Mouse (Mus musculus): ENCODE results near the gene Nfx1. TPM values are rescaled to one million over a fixed set of nuclear protein-coding genes. Genes with fewer than 3 reads are reported as not detected.
"Not testable (repeated sequence)": the region's sequence is repeated elsewhere in the genome, so short reads cannot be mapped to it uniquely, and the experiment has no call there.

Nfx1 gene
- polyA plus RNA-seq (2016; fragmentation: Nextera tagmentation; extraction: Ambion mirVana) = 104 and 109 TPM in 2 replicates

GRCm38 (mm10) chr4:40970842-40971701 lies at the start of gene Nfx1:
Gene Nfx1 (plus strand): TSS chr4:40970906.
- H3K27ac ChIP-seq = peak within 1 kb of the TSS; percentile 90
- H3K9ac ChIP-seq = peak within 1 kb of the TSS; percentile 94
- no peaks in the 10 kb centered on the region for H3K9me3 ChIP-seq
- H3K4me2 ChIP-seq = peak within 1 kb of the TSS; percentile 76
- H3K36me3 ChIP-seq (replicated peaks) = peaks cover 18% of the 10 kb centered on the region
- H3K4me1 ChIP-seq = peaks cover 19% of the 10 kb centered on the region
- peak; percentile 97 for ATAC-seq (ENCODE audit: low FRiP score)
- no peaks in the 10 kb centered on the region for H3K27me3 ChIP-seq
- H3K4me3 ChIP-seq (replicated peaks) = peak within 1 kb of the TSS; percentile 97
- WGBS = under 1% methylated on average over 77 of the region's 85 CpGs

GRCm38 (mm10) chr4:40921288-40921687 lies 49.4 kb upstream of the Nfx1 start:
- Histone ChIP-seq H3K4me2 (no peak overlapping the region), H3K27ac (no peak overlapping the region), H3K36me3 (replicated peaks) (no peaks in the 10 kb centered on the region), H3K4me3 (replicated peaks) (no peak overlapping the region), H3K9me3 (no peaks in the 10 kb centered on the region; the same call in 1 of the 2 replicates), H3K4me1 (no peaks in the 10 kb centered on the region), H3K9ac (no peak overlapping the region), H3K27me3 (no peaks in the 10 kb centered on the region)
- ATAC-seq (ENCODE audit: low FRiP score) = no peak
- WGBS = 80% methylated on average over 3 of the region's 3 CpGs

DNA sequence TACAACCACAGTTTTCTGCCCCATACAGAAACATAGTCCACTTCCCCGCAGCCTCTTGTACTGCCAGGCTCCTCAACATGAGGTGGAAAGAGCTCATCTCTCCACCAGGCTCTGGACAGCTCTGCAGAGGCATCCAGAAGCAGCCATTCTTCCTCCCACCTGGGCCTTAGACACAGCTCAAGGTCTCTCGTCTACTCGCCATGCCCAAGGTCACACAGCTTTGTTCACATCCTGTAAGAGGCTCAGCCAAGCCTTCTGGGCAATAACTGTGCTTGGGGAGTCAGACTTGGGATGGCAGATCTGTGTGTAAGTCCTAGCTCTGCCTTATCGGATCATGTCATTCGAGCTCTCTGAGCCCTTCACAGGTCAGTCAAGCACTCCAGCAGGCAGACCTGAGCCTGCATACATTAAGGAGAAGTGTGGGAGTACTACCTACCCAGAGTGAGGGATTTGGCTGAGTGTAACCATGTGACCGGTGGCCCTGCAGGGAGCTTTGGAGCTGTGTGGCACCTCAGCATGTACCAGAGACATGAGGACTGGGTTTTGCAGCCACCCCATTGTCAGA lies 47.5 kb upstream of the Nfx1 start:
- no peak overlapping the region for H3K9ac ChIP-seq
- WGBS = 81% methylated on average over 6 of the region's 6 CpGs
- no peaks in the 10 kb centered on the region for H3K4me1 ChIP-seq
- no peak overlapping the region for H3K4me2 ChIP-seq
- no peak overlapping the region for H3K27ac ChIP-seq
- no peak overlapping the region for H3K4me3 ChIP-seq (replicated peaks)
- no peak for ATAC-seq (ENCODE audit: low FRiP score)
- H3K9me3 ChIP-seq = no peaks in the 10 kb centered on the region; the same call in 1 of the 2 replicates
- H3K36me3 ChIP-seq (replicated peaks) = no peaks in the 10 kb centered on the region
- H3K27me3 ChIP-seq = no peaks in the 10 kb centered on the region

DNA sequence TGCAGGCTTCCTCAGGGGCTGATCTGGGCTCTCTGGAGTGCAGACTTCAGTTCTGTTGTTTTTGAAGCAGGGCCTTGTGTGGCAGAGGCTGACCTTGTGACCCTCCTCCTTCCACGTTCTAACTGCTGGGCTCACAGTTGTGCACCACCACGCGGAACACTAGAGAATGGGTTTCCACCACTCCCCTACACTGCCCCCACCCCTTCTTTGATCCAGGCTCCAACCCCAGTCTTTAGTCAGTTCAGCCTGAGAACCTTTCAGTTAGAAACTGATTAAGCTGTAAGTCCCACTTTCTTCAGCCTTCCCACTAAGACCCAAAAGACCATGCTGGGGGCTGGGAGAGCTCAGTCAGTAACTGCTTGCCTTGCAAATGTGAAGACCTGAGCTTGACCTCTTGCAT lies 45.1 kb upstream of the Nfx1 start:
- H3K9ac ChIP-seq = no peak overlapping the region
- H3K27ac ChIP-seq = no peak overlapping the region
- no peak overlapping the region for H3K4me3 ChIP-seq (replicated peaks)
- no peaks in the 10 kb centered on the region for H3K27me3 ChIP-seq
- 41% methylated on average over 3 of the region's 3 CpGs for WGBS
- no peaks in the 10 kb centered on the region for H3K4me1 ChIP-seq
- no peak overlapping the region for H3K4me2 ChIP-seq
- ATAC-seq (ENCODE audit: low FRiP score) = no peak
- no peaks in the 10 kb centered on the region for H3K36me3 ChIP-seq (replicated peaks)
- H3K9me3 ChIP-seq = no peaks in the 10 kb centered on the region

- ATAC-seq (ENCODE audit: low FRiP score) = no peak
- 89% methylated on average over 7 of the region's 7 CpGs for WGBS
- H3K9ac ChIP-seq = no peak overlapping the region
These were observed 41.7 kb upstream of the Nfx1 start for GRCm38 (mm10) chr4:40929046-40929445.

DNA sequence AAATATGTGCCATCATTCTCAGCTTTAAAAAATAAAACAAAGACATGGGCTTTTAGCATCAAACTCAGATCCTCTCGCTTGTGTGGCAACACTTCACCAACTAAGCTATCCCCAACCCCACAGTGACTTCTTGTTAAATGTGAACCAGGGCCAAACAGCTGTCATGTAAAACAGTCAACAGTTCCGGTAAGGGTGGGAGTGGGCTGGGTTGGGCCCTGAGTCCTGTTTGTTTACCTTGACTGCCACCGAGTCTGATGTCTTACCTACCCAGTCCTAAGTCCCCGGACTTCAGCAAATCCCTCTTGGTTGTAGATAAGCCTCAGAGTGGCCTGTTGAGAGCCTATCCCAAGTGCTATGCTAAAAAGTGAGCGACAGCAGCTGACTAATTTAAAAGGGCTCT lies 37.0 kb upstream of the Nfx1 start:
- no peaks in the 10 kb centered on the region for H3K4me1 ChIP-seq
- no peaks in the 10 kb centered on the region for H3K27me3 ChIP-seq
- peaks cover 66% of the 10 kb centered on the region for H3K36me3 ChIP-seq (replicated peaks)
- no peak overlapping the region for H3K27ac ChIP-seq
- H3K9ac ChIP-seq = no peak overlapping the region
- no peak for ATAC-seq (ENCODE audit: low FRiP score)
- no peaks in the 10 kb centered on the region for H3K9me3 ChIP-seq
- 94% methylated on average over 5 of the region's 5 CpGs for WGBS
- no peak overlapping the region for H3K4me2 ChIP-seq
- no peak overlapping the region for H3K4me3 ChIP-seq (replicated peaks)

More at GRCm38 (mm10) chr4:40929046-40929445, 41.7 kb upstream of the Nfx1 start:
- H3K9me3 ChIP-seq = no peaks in the 10 kb centered on the region
- no peaks in the 10 kb centered on the region for H3K27me3 ChIP-seq
- peaks cover 24% of the 10 kb centered on the region for H3K36me3 ChIP-seq (replicated peaks)
- no peaks in the 10 kb centered on the region for H3K4me1 ChIP-seq
- no peak overlapping the region for H3K4me2 ChIP-seq
- no peak overlapping the region for H3K4me3 ChIP-seq (replicated peaks)
- H3K27ac ChIP-seq = no peak overlapping the region

DNA sequence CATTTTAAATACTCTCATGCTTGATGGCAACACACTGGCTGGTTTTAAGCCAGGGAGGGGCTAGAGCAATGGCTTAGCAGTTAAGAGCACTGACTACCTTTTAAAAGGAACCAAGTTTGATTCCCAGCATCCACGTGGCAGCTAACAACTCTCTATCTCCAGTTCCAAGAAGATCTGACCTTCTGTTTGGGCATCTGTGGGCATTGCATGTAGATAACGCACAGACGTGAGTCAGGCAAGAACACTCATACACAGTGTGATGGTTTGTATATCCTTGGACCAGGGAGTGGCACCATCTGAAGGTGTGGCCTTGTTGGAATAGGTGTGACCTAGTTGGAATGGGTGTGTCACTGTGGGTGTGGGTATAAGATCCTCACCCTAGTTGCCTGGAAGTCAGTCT lies 36.3 kb upstream of the Nfx1 start:
- WGBS = 92% methylated on average over 3 of the region's 3 CpGs
- not testable (repeated sequence) for H3K4me1 ChIP-seq; H3K9ac ChIP-seq; H3K9me3 ChIP-seq; H3K27me3 ChIP-seq; H3K27ac ChIP-seq; H3K4me3 ChIP-seq (replicated peaks); H3K4me2 ChIP-seq; ATAC-seq (ENCODE audit: low FRiP score)
- H3K36me3 ChIP-seq (replicated peaks) = peaks cover 72% of the 10 kb centered on the region

DNA sequence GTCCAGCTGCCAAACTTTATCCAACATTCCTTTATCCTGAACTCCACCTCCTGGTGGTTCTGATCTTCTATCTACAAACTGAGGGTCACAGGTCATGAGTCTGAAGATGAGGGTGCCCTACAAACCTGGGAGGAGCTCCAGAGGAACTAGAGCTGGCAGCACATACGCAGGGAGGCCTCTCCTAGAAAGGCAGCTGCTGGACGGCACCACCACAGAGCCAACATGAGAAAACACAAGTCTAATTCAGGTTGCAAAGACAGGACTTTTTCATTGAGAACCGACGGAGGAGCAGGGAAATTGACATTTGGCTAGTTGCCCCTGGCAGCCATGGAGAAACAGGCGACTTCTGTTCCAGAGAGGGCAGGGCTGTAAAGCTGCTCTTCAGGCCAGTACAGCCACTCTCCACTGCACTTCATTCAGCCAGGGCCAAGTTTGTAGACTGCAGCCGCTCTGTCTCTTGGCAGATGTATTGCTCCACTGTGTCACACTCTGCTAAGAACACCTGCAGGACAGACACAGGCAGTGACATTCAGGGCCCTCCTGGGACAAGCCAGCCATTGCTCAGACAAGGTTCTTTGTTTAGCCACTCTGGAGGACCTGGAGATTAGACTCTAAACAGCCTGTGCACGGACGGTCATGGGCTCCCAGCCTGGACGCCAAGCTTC lies 34.4 kb upstream of the Nfx1 start:
- H3K27me3 ChIP-seq = no peaks in the 10 kb centered on the region
- H3K9ac ChIP-seq = no peak overlapping the region
- H3K4me3 ChIP-seq (replicated peaks) = no peak overlapping the region
- H3K36me3 ChIP-seq (replicated peaks) = peaks cover 92% of the 10 kb centered on the region
- H3K27ac ChIP-seq = no peak overlapping the region
- WGBS = 88% methylated on average over 9 of the region's 9 CpGs
- no peak for ATAC-seq (ENCODE audit: low FRiP score)
- no peaks in the 10 kb centered on the region for H3K4me1 ChIP-seq
- H3K9me3 ChIP-seq = 0 out of 2 replicates have a peak, but pooled peaks cover 6% of the 10 kb centered on the region
- no peak overlapping the region for H3K4me2 ChIP-seq

DNA sequence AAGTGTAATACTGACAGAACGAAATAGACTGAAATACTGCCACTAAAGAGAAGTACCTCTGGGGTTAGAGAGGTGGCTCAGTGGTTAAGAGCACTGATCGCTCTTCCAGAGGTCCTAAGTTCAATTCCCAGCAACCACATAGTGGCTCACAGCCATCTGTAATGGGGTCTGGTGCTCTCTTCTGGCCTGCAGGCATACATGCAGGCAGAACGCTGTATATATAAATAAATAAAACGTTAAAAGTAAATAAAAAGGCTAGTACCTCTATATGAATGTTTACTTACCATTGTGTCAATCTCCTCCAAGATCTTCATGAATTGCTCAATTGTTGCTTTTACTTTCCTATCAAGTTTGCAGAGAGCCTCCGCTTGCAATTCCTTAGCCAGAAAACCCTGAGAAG lies 31.9 kb upstream of the Nfx1 start:
- no peak overlapping the region for H3K9ac ChIP-seq
- 97% methylated on average over 5 of the region's 5 CpGs for WGBS
- H3K27ac ChIP-seq = no peak overlapping the region
- H3K4me3 ChIP-seq (replicated peaks) = no peak overlapping the region
- H3K36me3 ChIP-seq (replicated peaks) = peaks cover 95% of the 10 kb centered on the region
- H3K9me3 ChIP-seq = 0 out of 2 replicates have a peak, but pooled peaks cover 6% of the 10 kb centered on the region
- H3K4me1 ChIP-seq = no peaks in the 10 kb centered on the region
- no peaks in the 10 kb centered on the region for H3K27me3 ChIP-seq
- ATAC-seq (ENCODE audit: low FRiP score) = no peak
- no peak overlapping the region for H3K4me2 ChIP-seq

- Histone ChIP-seq H3K9ac (no peak overlapping the region), H3K27ac (no peak overlapping the region), H3K9me3 (0 out of 2 replicates have a peak, but pooled peaks cover 6% of the 10 kb centered on the region), H3K4me3 (replicated peaks) (no peak overlapping the region), H3K36me3 (replicated peaks) (peaks cover 72% of the 10 kb centered on the region), H3K27me3 (no peaks in the 10 kb centered on the region), H3K4me2 (no peak overlapping the region), H3K4me1 (peaks cover 15% of the 10 kb centered on the region)
- no peak for ATAC-seq (ENCODE audit: low FRiP score)
- 97% methylated on average over 5 of the region's 5 CpGs for WGBS
These were observed 27.1 kb upstream of the Nfx1 start for GRCm38 (mm10) chr4:40943651-40944050.

DNA sequence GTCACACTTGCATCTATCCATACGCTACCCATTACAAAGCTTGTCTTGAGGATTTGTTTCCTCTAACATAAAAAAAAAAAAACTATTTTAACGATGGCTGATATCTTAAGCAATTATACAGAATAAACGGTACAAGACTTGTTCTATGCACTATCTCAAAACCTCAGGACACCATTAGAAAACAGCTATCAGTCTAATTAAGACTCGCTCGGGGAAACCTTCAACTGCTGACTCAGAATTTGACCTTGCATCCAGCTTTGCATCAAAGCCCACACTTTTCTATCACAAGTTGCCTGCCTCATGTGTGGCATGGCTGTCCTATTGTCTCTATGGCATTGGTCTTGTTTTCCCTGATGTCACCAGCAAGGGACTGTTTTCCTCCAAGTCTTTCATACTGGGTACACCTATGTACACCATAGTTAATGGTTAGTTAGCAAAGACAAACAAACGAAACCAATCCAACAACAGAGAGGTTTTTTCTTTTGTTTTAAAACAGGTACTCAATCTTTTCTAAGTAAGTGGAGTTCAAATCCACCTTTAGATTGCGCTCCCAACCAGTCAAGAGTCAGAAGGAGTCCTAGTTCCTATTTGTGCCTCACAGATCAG lies 24.1 kb upstream of the Nfx1 start:
- Histone ChIP-seq H3K27me3 (no peaks in the 10 kb centered on the region), H3K4me3 (replicated peaks) (peak overlapping the region; percentile 88), H3K4me1 (peaks cover 24% of the 10 kb centered on the region), H3K27ac (no peak overlapping the region), H3K4me2 (peak overlapping the region; percentile 85), H3K9me3 (no peaks in the 10 kb centered on the region), H3K9ac (peak overlapping the region; percentile 89; the same call in 1 of the 2 replicates), H3K36me3 (replicated peaks) (peaks cover 49% of the 10 kb centered on the region)
- WGBS = 88% methylated on average over 7 of the region's 7 CpGs
- no peak for ATAC-seq (ENCODE audit: low FRiP score)

GRCm38 (mm10) chr4:40947565-40948159 lies 23.0 kb upstream of the Nfx1 start:
- peak overlapping the region; percentile 87 for H3K27ac ChIP-seq
- H3K4me1 ChIP-seq = peaks cover 24% of the 10 kb centered on the region
- no peaks in the 10 kb centered on the region for H3K27me3 ChIP-seq
- peak overlapping the region; percentile 89 for H3K9ac ChIP-seq
- H3K4me3 ChIP-seq (replicated peaks) = peak overlapping the region; percentile 88
- peak overlapping the region; percentile 85 for H3K4me2 ChIP-seq
- ATAC-seq (ENCODE audit: low FRiP score) = no peak
- H3K9me3 ChIP-seq = no peaks in the 10 kb centered on the region
- peaks cover 44% of the 10 kb centered on the region for H3K36me3 ChIP-seq (replicated peaks)
- under 1% methylated on average over 40 of the region's 40 CpGs for WGBS
